Mouse (Mus musculus): ENCODE data around the gene E030018B13Rik.

The E030018B13Rik gene

DNA sequence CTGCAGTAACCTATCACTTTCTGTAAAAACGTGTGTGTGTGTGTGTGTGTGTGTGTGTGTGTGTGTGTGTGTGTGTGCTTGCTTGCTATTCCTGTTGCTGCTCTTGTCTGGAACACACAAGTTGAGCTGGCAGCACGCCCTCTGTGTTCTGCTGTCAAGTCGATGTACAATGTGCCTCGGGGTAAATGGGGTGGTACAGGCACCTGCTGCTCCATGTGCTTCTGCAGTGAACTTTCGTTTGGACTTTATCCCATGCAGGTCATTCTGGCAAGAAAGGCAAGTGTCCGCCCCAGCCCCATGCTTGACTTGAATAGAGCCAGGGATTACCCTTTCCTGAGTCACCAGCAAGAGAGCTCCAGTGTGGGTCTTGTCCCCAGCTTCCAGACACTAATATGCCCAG, 1.0 kb downstream of the E030018B13Rik start:
- DNase-seq (ENCODE audit: extremely low spot score): no peak

DNA sequence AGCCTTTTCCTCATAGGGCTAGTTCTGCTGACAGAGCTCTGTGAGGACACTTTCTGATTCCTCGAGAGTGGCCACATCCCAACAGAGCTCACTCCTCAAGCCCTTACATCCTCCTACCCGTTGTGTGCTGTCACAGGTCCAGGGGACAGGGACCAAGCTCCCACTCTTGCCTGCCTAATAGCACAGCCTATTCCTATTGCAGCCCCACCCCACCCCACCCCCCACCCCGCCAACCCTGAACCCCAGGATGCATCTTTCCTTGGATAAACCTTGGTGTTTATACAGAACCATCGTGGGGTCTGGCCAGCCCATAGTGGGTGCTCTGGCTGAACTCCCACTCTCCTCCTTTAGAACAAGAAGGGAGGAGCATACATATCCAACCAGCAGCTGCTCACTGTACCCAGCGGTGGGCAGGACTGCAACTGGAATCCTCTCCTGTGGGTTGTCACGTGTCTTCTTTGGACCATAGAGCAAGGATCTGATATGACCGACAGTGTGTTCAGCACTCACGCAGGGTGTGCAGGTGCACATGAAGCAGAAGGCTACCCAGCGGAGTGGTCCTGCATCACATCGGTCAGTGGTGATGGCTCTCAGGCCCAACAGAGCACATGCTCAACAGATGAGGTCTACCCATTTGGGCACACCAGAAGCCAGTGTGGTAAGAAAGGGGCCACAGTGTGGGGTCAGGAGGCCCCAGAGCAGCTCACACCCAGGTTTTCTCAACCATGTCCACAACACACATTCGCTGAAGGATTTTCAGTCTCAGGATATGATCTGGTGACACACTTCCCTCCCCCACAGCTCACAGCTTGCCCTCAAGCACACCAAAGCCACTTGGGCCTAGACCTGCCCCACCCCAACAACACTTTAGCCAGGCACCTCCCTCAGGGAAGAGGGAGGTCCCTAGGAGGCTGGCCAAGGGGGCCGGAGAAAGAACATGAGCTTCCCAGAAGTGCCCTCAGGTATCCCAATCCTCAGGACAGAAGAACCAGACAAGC, 2.4 kb downstream of the E030018B13Rik start:
- DNase-seq (ENCODE audit: extremely low spot score): no peak

DNA sequence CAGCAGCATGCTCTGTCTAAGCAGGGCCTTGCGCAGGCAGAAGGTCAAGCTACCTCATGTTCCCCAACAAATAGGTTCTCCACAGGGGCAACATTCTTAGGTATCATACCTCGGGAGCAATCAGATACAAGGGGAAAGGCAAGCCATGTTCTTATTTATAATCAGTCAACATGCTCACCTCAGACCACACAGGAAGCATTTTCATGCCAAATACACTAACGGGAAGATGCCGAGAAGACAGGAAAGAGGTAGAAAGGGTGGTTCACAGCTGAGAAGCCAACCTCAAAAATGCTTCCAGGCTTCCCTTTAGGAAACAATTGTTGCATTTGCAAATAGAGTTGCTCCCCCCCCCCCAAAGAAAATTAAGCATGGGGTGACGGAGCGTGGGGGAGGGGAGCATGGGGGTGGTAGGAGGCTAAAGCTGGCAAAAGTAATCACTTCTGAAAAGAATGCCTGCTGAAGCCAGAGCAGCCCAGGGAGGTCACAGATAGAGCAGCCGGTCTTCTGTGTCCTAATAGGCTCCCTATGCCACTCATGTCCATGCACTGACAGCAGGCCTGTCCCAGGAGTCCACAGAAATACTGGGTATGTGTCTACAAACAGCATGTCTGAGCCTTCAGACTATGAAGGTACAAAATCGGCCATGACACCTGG, 5.4 kb downstream of the E030018B13Rik start:
- no peak for DNase-seq (ENCODE audit: extremely low spot score)

DNA sequence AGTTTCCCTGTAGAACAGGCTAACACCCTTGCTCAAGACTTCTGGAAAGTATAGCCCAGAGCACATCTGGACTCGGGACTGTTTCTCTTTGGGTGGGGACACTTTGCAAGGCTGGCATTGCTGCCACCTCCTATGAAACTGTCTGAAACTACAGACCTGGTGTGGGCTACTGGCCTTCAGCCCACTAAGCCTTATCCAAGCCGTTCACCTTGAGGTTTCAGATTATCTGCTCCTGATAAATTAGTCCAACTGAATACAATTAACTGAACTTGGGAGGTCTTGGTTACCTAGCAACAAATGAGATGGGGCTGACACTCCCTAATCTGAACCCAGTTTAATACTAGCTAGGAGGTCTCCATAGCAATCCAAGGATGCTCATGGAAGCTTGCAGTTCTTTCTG, 5.9 kb downstream of the E030018B13Rik start:
- no peak for DNase-seq (ENCODE audit: extremely low spot score)

DNA sequence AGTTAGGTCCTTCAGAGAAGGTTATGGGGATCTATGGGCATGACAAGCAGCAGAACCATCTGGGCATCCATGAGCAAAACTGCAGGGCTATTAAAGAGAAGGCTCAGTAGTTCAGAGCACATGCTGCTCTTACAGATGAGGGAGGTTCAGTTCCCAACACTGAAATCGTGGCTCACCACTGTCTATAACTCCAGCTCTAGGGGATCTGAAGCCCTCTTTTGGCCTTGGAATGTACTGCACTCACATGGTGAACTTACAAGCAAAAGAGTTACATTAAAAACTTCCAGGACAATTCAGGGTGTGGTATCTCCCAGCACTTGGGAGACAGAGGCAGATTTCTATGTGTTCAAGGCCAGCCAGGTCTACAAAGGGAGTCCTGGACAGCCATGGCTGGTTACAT, 6.3 kb downstream of the E030018B13Rik start:
- DNase-seq (ENCODE audit: extremely low spot score): no peak

DNA sequence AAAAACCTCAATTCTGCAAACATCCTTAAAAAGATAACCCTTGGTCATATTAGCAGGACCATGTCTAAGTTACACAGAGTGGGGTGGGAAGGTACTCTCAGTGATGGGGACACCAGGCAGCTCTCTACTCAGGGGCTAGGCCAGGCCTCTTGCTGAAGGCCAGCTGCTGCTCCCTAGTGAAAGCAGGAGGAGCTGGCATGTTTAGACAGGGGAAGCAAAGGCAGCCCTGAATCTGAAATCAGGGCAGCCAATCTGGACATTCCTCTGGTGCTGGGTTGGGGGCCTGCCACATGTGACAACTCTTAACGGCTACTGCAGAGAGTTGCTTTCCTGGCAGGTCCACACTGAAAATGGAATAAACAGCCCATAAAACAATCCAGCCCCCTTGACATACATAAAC, 7.5 kb downstream of the E030018B13Rik start:
- DNase-seq (ENCODE audit: extremely low spot score): no peak

DNA sequence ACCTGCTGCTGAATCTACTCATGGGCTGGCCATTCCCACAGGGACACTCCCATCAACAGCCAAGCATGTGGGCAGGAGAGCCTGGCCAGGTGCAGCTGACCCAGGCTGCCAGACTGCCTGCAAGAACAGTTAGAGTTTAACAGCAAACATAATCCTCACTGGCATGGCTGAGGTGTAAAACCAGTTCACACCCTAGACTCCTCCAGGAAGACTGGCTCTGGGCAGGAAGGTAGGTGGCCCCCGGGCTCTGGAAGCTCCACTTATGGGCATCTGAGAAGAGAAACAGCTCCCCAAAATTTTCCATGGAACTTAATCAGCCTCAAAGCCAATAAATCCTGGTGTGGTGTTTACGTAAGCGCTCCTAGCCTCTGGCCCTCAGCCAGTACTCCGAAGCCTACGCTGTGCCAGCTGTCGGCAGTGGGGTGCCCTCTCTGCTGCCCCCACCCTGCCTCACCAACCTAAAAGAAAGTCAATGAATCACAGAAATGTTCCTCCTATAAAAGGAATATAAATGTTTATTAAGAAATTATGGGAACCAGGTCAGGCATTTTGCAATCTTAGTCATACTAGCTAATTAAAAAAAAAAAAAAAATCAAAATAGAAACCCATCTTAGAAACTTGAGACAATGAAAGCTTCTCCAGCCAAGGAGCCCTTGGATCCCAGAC, 8.2 kb downstream of the E030018B13Rik start:
- DNase-seq (ENCODE audit: extremely low spot score): no peak

DNA sequence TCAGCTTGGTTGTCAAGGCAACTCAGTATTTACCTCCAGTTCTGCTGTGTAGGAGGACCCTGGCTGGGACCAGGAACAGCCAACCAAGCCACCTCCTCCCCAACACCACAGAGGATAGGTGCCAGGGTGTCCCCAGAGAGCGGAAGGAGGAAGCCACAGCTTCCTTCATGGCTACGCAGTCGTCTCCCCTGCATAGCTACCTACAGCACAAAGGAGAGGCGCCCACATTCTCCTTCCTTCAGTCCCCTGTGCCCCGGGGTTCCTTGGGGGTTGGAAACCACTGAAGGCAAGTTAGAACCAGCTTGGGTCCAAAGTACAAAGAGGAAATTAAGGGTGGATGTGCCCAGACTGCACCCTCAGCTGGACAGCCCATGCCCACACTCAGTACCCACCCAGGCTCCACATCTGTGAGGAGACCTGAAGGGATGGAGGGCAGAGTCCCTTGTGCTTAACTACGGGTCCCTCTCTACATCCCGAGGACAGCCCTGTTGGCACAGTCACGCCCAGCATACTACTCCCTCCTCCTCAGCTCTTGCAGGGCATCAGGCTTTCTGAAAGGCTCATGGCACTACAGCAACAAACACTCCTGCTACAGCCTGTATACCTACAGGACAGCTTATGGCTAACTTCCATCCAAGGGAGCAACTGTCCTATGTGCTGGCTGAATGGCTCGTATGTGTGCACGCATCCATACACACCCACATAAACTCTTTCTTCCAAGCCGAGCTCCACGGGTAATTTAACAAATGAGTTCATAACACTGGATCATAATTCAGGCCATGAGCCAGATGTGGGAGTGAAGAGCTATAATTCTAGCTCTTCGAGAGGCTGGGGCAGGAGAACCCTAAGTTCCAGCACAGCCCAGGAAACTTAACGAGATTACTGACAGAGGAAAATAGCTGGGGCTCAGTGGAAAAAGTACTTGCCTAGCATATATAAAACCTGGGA, 9.0 kb downstream of the E030018B13Rik start:
- no peak for DNase-seq (ENCODE audit: extremely low spot score)

DNA sequence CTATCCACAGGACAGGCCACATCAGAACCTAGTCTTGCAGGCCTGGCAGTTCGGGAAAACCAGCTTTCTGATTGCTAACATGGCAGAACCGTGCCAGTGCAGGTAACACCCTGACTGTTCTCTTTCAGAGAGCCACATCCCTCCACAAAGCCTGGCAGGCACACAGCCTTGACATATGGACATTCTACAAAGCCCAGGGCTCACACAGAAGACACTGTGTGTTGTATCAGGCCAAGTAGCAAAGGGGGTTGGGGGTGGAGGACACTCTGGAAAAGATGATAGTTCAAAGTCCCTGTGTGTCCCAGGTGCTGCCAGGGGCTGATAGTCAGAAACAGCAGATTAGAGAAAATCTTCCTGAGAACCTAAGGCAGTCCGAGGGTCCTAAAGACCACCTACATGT, 9.8 kb downstream of the E030018B13Rik start:
- no peak for DNase-seq (ENCODE audit: extremely low spot score)

DNA sequence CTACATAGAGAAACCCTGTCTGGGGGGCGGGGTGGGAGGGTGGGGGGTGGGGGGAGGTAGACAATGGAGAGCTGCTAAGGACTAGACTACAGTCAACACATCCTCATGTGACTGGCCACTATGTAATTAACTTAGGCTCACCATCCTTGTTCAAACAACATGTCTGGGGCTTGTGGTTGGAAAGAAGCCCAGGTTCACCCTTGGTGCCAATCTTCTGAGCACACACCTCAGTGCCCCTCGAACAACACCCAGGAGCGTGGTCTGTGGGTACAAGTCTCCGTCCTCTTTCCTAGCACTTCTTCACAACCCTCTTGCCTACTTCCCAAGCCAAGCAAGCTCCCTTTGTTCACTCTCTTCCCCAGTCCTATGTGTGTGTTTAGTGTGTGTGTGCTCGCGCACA, 10.5 kb downstream of the E030018B13Rik start:
- DNase-seq (ENCODE audit: extremely low spot score): no peak

DNA sequence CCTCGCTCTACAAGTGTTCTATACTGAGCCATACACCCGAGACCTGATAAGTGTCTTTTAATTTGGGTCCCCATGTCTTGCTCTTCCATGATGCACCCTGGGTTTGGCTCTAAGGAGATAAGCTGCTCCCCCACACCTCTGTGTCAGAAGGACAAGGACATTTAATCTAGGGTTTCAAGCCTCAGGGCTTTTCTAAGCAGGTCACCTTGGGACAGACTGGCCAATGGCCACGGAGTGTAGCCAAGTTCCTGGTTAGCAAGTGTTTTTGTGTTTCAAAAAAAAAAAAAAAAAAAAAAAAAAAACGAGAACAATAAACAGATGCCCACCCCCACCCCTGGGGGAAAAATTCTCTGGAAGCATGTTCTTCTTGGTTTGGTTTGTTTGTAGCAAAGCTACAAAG, 12.4 kb downstream of the E030018B13Rik start:
- no peak for DNase-seq (ENCODE audit: extremely low spot score)

DNA sequence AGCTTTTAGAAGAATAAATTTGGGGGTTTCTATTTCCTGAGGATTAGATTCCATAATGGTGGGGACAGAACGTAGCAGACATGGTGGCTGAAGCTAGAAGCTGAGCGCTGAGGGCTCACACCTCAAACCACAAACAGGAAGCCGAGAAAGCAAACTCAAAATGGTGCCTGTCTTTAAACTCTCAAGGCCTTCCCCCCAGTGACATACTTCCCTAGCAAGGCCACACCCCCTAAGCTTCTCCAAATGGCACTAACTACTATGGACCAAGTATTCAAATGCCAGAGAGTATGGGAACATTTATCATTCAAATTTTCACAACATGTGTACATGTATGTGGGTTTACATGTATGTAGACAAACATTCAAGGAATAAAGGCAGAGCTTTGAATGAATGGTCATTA, 13.5 kb downstream of the E030018B13Rik start:
- no peak for DNase-seq (ENCODE audit: extremely low spot score)

DNA sequence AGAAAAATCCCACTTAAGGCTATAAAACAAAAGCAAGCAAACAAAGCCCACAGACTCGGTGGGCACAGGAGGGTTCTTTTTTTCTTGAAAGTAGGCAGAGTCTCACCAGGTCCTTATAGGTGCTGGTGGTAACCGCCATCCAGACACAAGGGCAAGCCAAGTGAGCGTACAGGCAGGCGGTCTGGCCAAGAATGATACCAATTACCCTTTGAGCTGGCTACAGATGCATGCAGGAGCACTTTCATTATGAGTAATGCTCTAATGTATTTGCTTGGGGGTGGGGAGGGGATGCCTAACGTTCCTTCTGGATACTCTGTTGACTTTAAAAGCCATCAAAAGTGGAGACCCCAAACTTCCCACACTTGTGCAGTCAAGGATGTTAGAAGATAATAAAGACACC, 14.1 kb downstream of the E030018B13Rik start:
- no peak for DNase-seq (ENCODE audit: extremely low spot score)

DNA sequence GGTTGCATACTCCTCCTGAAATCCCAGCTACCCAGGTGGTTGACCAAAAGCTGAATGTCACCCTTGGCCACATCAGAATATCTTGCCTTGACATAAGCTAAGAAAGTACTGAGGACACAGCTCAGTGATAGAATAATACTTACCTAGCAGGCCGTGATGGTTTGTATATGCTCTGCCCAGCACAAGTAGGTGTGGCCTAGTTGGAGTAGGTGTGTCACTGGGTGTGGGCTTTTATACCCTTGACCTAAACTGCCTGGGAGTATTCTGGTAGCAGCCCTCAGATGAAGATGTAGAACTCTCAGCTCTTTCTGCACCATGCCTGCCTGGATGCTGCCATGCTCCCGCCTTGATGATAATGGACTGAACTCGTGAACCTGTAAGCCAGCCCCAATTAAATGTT, 15.8 kb downstream of the E030018B13Rik start:
- DNase-seq (ENCODE audit: extremely low spot score): no peak

DNA sequence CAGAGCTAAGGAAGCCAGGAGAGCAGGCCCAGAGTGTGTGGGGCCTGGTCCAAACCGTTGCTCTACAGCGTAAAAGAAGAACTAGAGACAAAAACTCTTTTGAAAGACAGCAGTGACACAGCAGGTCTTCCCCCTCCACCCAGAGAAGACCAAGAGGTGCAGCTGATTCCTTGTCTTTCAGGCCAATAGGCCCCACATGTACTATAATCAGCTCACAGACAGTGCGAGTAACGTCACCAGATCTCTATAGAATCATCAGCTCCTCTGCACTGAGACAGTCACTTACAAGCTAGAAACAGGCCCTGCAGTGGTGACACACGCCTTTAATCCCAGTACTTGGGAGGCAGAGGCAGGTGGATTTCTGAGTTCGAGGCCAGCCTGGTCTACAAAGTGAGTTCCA, 17.2 kb downstream of the E030018B13Rik start:
- DNase-seq (ENCODE audit: extremely low spot score): no peak

DNA sequence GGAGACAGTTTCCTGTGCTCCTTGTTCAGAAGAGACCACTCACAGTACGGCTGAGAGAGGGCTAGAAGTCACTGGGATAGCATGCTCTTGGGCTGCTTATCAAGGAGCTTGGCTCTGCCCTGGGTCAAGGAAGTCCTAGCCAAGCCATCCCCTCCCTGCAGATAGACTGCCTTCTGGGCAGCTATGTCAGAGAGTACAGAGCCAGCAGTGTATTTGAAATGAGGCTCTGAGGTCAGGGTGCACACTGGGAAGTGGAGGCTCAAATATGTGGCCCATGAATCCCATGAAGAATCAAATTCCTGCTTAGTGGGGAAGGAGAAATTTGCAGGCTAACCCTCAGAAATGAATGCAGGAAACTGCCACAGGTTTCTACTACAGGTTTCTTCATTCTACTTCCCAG, 17.9 kb downstream of the E030018B13Rik start:
- DNase-seq (ENCODE audit: extremely low spot score): no peak

DNA sequence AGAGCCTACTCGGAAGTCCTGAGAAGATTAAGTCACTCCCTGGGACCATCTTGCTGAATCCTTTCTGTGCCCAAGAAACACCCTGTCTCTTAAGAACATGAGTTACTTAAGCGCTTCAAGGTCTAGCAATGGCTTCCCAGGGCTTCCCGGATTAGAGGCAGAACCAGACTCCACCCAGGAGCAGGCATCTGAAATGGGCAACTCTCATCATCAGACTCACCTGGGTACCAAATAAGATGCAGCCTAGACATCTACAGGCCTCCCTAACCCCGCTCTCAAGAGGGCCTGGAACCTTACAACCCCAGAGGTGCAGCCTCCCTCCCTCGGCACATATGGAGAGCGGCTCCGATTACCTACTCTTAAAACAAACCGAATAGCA, 19.1 kb downstream of the E030018B13Rik start:
- DNase-seq (ENCODE audit: extremely low spot score): no peak

DNA sequence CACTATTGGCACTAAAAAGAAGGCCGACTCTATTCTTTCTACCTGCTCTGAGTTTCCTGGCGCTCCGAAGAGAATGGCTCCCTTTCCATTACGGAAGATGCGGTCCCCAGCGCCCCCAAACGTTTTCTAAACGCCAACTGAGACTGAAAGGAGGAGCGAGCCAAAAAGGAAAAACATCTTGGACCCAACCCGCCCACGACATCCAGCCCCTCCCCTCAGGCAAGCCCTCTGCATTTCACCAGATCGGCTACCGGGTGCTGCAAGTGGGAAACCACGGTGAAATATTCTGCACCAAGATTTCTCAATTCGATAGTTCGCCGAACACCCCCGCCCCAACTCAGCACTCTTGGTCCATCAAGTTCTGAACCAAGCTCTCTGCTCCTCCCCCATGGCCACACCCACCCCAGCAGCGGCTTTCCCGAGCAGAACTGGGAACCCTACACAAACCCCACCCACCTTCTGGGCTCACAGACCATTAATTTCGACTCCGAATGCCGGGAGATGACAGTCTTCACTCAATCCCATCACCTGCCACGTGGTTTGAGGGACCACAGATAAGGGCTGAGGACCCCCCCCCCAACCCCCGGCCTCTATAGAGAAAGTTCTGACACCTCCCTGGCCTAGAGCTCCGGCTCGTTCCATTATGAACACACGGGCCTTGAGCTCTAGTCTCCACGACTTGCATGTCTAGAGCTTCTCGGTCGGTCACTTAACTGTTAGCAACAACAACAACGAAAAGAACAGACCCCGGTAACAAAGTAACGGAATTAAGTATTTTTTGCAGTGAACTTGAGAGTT, 19.7 kb downstream of the E030018B13Rik start:
- peak; percentile 76 for DNase-seq (ENCODE audit: extremely low spot score)

DNA sequence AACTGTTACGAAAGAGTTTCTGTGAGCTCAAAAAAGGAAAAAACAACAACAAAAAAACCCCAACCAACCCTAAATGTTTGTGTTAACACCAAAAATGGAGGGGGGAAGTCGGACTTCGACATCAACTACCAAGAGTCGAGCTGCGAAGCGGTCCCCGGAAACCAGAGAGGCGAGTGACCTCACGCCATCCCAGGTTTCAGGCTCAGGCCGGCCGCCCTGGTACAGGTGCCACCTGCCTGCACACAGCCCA, 20.3 kb downstream of the E030018B13Rik start:
- DNase-seq (ENCODE audit: extremely low spot score): no peak

DNA sequence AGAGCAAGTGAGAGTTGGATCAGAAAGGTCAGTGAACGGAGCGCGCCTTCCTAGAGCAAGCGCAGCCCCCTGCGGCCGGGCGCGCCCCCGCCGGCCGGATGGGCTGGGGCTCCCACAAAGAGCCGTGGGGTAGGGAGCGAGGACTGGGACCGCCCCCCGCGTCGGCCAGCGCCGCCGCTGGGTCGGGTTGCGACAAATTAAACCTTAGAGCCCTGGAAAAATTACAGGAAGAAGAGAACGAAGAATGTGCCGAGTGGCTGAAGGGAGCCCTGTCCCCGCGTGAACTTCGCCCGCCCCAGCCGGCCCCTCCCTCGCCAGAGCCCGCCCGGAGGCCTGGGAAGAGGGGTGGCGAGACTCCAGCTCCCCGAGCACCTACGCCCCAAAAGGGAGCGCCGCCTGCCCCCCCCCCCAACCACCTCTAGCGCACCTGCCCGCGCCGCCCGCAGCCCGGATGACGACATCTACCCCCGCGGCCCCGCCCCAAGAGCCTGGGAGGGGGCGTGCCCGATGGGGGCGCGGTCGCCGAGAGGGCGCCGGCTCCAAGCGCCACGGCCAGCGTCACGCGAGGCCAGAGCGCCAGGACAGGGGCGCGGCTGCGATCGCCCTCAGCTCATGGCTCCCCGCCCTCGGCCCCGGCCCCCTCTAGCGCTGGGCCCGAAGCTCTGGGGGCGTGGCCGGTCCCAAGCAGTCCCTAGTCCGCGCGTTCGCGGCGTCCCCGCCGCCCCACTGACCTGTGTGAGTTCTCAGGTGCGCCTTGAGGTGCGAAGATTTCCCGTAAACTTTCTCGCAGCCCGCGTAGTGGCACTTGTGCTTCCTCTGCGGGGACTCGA, 20.8 kb downstream of the E030018B13Rik start:
- DNase-seq (ENCODE audit: extremely low spot score): peak; percentile 79
